Mouse (Mus musculus) forebrain, embryonic 16.5 days (tissue): ENCODE results near the gene Psme1. TPM values are rescaled to one million over a fixed set of nuclear protein-coding genes. Genes with fewer than 3 reads are reported as not detected.

Source experiments
- ATAC-seq: fragments of 200-750 bp; cut with Nextera tagmentation; 2 replicates; pipeline ENCODE4 v1.8.0; 2017; ENCODE audit warnings: mild to moderate bottlenecking, moderate library complexity
- H3K27ac ChIP-seq: fragments of 300-500 bp; sonication (generic); 2 replicates; pipeline ENCODE4 v1.5.1; 2014; ENCODE audit warnings: low read length, control low read depth
- H3K27me3 ChIP-seq: fragments of 300-500 bp; sonication (generic); replicated peaks from 2 replicates; pipeline ENCODE4 v1.6.1; 2014; ENCODE audit warnings: low read length; ENCODE audit not compliant: control insufficient read depth, insufficient read depth
- H3K36me3 ChIP-seq: fragments of 300-500 bp; sonication (generic); 2 replicates; pipeline ENCODE4 v1.6.1; 2014; ENCODE audit not compliant: control insufficient read depth, insufficient read depth
- H3K4me1 ChIP-seq: fragments of 300-500 bp; sonication (generic); replicated peaks from 2 replicates; pipeline ENCODE4 v1.6.1; 2014; ENCODE audit warnings: low read length; ENCODE audit not compliant: control insufficient read depth, insufficient read depth
- H3K4me2 ChIP-seq: fragments of 300-500 bp; sonication (generic); 2 replicates; pipeline ENCODE4 v1.6.1; 2014; ENCODE audit warnings: mild to moderate bottlenecking, low read length, control low read depth
- H3K4me3 ChIP-seq: fragments of 300-500 bp; sonication (generic); replicated peaks from 2 replicates; pipeline ENCODE4 v1.5.1; 2014; ENCODE audit warnings: mild to moderate bottlenecking, low read length, control low read depth
- H3K9ac ChIP-seq: fragments of 300-500 bp; sonication (generic); replicated peaks from 2 replicates; pipeline ENCODE4 v1.6.1; 2014; ENCODE audit warnings: low read depth, low read length, control low read depth
- H3K9me3 ChIP-seq: fragments of 300-500 bp; sonication (generic); 2 replicates; pipeline ENCODE4 v1.6.1; 2016; ENCODE audit warnings: low read length; ENCODE audit not compliant: control insufficient read depth
- WGBS: fragments of 180-500 bp; shearing (Covaris S2); extraction: QIAGEN DNeasy Blood & Tissue Kit; methylation state at CpG from one replicate; pipeline ENCODE4 v1.1.7; 2014; 5-methylcytosine and 5-hydroxymethylcytosine counted together
- polyA plus RNA-seq: library from polyadenylated mRNA; unstranded; fragments of >200 nt; fragmentation: Nextera tagmentation; extraction: Ambion mirVana; gene quantifications from 2 replicates; pipeline ENCODE4 v1.2.1, GENCODE M21; 2015

The Psme1 gene
- polyA plus RNA-seq, 1 experiment from 2014 or later = 197 TPM

GRCm38 (mm10) chr14:55579511-55580496 is 1.9 kb downstream of the Psme1 start:
- Histone ChIP-seq H3K4me1 (peaks cover 19% of the 10 kb centered on the region), H3K9ac (no peak overlapping the region), H3K9me3 (no peaks in the 10 kb centered on the region), H3K4me3 (no peak overlapping the region), H3K36me3 (no peaks in the 10 kb centered on the region), H3K27ac (no peak overlapping the region), H3K27me3 (no peaks in the 10 kb centered on the region), H3K4me2 (no peak overlapping the region)
- WGBS = 87% methylated on average over 23 of the region's 23 CpGs
- ATAC-seq = no peak

- Histone ChIP-seq H3K4me1 (peaks cover 24% of the 10 kb centered on the region), H3K4me2 (no peak overlapping the region), H3K27me3 (no peaks in the 10 kb centered on the region), H3K4me3 (no peak overlapping the region), H3K9ac (no peak overlapping the region), H3K27ac (no peak overlapping the region), H3K9me3 (no peaks in the 10 kb centered on the region), H3K36me3 (no peaks in the 10 kb centered on the region)
- no peak for ATAC-seq
- 96% methylated on average over 16 of the region's 16 CpGs for WGBS
Observed at GRCm38 (mm10) chr14:55580731-55581130, 2.8 kb downstream of the Psme1 start.

- no peak overlapping the region for H3K9ac ChIP-seq
- ATAC-seq = no peak
- no peak overlapping the region for H3K4me3 ChIP-seq
- no peaks in the 10 kb centered on the region for H3K27me3 ChIP-seq
- H3K36me3 ChIP-seq = no peaks in the 10 kb centered on the region; the same call in 1 of the 2 replicates
- H3K27ac ChIP-seq = no peak overlapping the region
- H3K9me3 ChIP-seq = no peaks in the 10 kb centered on the region
- H3K4me1 ChIP-seq = peaks cover 24% of the 10 kb centered on the region
- WGBS = 80% methylated on average over 9 of the region's 9 CpGs
- H3K4me2 ChIP-seq = no peak overlapping the region
Observed at GRCm38 (mm10) chr14:55581981-55582681, 4.2 kb downstream of the Psme1 start.

GRCm38 (mm10) chr14:55584303-55584701 is 6.4 kb downstream of the Psme1 start:
- Histone ChIP-seq H3K27me3 (no peaks in the 10 kb centered on the region), H3K9ac (peak overlapping the region; percentile 61), H3K9me3 (no peaks in the 10 kb centered on the region), H3K4me1 (peaks cover 11% of the 10 kb centered on the region), H3K4me3 (peak overlapping the region; percentile 52), H3K36me3 (peaks cover 2% of the 10 kb centered on the region; the same call in 1 of the 2 replicates), H3K27ac (no peak overlapping the region), H3K4me2 (peak overlapping the region; percentile 56)
- WGBS = 40% methylated on average over 5 of the region's 5 CpGs
- no peak for ATAC-seq

- Histone ChIP-seq H3K4me3 (peak within 1 kb of the TSS; percentile 52), H3K4me1 (peaks cover 11% of the 10 kb centered on the region), H3K9ac (peak within 1 kb of the TSS; percentile 61), H3K4me2 (peak within 1 kb of the TSS; percentile 56), H3K9me3 (no peaks in the 10 kb centered on the region), H3K27ac (no peak within 1 kb of the TSS), H3K36me3 (peaks cover 2% of the 10 kb centered on the region; the same call in 1 of the 2 replicates), H3K27me3 (no peaks in the 10 kb centered on the region)
- ATAC-seq = peak; percentile 77
- WGBS = 3% methylated on average over 43 of the region's 43 CpGs
Observed at GRCm38 (mm10) chr14:55584702-55585565, 7.0 kb downstream of the Psme1 start, which contains the start of gene Emc9. Emc9 (minus strand) TSS chr14:55585302.

- peak overlapping the region; percentile 56 for H3K4me2 ChIP-seq
- H3K27me3 ChIP-seq = no peaks in the 10 kb centered on the region
- H3K36me3 ChIP-seq = peaks cover 2% of the 10 kb centered on the region; the same call in 1 of the 2 replicates
- H3K4me1 ChIP-seq = peaks cover 17% of the 10 kb centered on the region
- H3K9ac ChIP-seq = no peak overlapping the region
- H3K4me3 ChIP-seq = no peak overlapping the region; the same call in 1 of the 2 replicates
- no peak for ATAC-seq
- 67% methylated on average over 6 of the region's 6 CpGs for WGBS
- H3K27ac ChIP-seq = no peak overlapping the region
- no peaks in the 10 kb centered on the region for H3K9me3 ChIP-seq
Observed at GRCm38 (mm10) chr14:55585566-55585960, 7.6 kb downstream of the Psme1 start.

GRCm38 (mm10) chr14:55586149-55586548 is 8.2 kb downstream of the Psme1 start:
- H3K9ac ChIP-seq = no peak overlapping the region
- H3K4me3 ChIP-seq = no peak overlapping the region
- peaks cover 18% of the 10 kb centered on the region for H3K4me1 ChIP-seq
- H3K9me3 ChIP-seq = no peaks in the 10 kb centered on the region
- H3K4me2 ChIP-seq = no peak overlapping the region
- ATAC-seq = no peak
- H3K36me3 ChIP-seq = peaks cover 2% of the 10 kb centered on the region; the same call in 1 of the 2 replicates
- whole genome bisulfite sequencing = 95% methylated on average over 2 of the region's 2 CpGs
- no peaks in the 10 kb centered on the region for H3K27me3 ChIP-seq
- no peak overlapping the region for H3K27ac ChIP-seq

- 94% methylated on average over 5 of the region's 5 CpGs for WGBS
- no peak for ATAC-seq
- Histone ChIP-seq H3K27me3 (no peaks in the 10 kb centered on the region), H3K4me3 (no peak overlapping the region), H3K9me3 (no peaks in the 10 kb centered on the region), H3K4me2 (no peak overlapping the region), H3K4me1 (peaks cover 37% of the 10 kb centered on the region), H3K9ac (no peak overlapping the region), H3K27ac (no peak overlapping the region), H3K36me3 (peaks cover 2% of the 10 kb centered on the region; the same call in 1 of the 2 replicates)
Observed at GRCm38 (mm10) chr14:55589271-55589670, 11.3 kb downstream of the Psme1 start.
